Mouse (Mus musculus): ENCODE results near the gene Fam173a.

DNA sequence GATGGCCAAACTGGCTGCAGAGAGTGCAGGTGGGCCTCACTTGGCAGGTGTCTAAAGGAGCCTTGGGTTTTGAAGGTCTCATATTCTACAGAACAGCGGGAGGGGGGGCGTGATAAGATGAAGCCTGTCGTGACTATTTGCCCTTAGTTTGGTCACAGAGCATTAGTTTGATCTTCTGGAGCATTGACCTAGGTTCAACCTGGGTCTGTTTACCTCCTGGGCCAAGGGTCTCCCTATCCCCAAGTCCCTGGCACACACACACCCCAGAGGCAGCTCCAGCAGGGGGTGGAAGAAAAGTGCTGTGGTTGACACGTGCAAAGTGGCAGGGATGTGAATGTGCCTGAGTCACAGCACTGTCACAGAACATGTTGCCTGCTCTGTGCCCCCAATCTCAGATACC, 18.2 kb upstream of the Fam173a start:
- TF ChIP-seq CTCF (conservative IDR thresholded peaks at IDR 0.05; ENCODE audit: low read length) = no peak
- no peak for TF ChIP-seq NANOG (IDR thresholded peaks at IDR 0.05; ENCODE audit: borderline replicate concordance, low read length)
